Mouse (Mus musculus): ENCODE results near the gene Cox10. TPM values are rescaled to one million over a fixed set of nuclear protein-coding genes. Genes with fewer than 3 reads are reported as not detected.

Cox10 gene
- polyA plus RNA-seq, 1 experiment = 12.0 TPM

DNA sequence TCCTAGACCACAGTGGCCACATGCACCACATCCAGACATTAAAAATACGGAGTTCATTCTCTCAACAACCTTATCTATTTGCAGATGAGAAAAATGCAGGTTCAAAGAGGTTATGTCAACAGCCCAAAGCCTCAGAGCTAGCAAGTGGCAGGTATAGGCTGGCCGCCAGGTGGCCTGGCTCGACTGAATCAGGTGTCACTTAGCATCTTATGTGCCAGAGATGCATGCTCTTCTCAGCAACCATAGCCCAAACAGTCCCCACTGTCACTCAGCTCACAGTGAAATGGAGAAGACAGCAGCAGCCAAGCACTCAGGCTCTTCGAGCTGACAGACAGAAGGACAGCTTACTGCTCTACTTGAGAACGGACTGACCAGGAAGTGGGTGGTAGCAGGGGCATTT is 44.6 kb downstream of the Cox10 start:
- no peak overlapping the region for H3K27ac ChIP-seq (ENCODE audit: insufficient read depth, low read length)
- TF ChIP-seq POLR2A (IDR thresholded peaks at IDR 0.05; ENCODE audit: low read depth, low read length) (no peak), CTCF (IDR thresholded peaks at IDR 0.05; ENCODE audit: borderline replicate concordance, insufficient read depth, low read length) (no peak)
- H3K4me1 ChIP-seq (ENCODE audit: control insufficient read depth, insufficient read depth, low read length) = peaks cover 2% of the 10 kb centered on the region; the same call in 1 of the 2 replicates
- no peak overlapping the region for H3K4me3 ChIP-seq (ENCODE audit: insufficient read depth, low read length)

DNA sequence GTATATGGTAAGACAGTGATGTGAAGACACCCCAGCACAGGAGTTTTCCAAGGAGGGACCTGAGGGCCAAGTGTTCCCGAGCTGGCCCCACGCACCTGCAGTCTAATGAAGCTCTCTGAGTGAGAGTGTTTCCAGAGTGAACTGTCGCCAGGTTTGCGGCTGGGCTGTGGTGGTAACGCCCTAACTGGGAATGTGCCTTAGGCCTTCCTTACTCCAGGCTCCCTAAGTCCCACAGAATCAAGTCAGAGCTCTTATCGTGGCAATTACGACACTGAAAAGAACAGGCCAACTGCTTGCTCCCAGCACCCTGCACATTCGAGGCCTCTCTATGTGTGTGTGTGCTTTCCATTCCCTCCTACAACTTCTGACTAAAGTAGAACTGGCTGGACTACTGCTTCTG is 51.8 kb downstream of the Cox10 start:
- TF ChIP-seq CTCF (IDR thresholded peaks at IDR 0.05; ENCODE audit: borderline replicate concordance, insufficient read depth, low read length) = no peak
- no peak for TF ChIP-seq POLR2A (IDR thresholded peaks at IDR 0.05; ENCODE audit: low read depth, low read length)
- no peak overlapping the region for H3K27ac ChIP-seq (ENCODE audit: insufficient read depth, low read length)
- H3K4me1 ChIP-seq (ENCODE audit: control insufficient read depth, insufficient read depth, low read length) = 0 out of 2 replicates have a peak, but pooled peaks cover 5% of the 10 kb centered on the region
- no peak overlapping the region for H3K4me3 ChIP-seq (ENCODE audit: insufficient read depth, low read length)

DNA sequence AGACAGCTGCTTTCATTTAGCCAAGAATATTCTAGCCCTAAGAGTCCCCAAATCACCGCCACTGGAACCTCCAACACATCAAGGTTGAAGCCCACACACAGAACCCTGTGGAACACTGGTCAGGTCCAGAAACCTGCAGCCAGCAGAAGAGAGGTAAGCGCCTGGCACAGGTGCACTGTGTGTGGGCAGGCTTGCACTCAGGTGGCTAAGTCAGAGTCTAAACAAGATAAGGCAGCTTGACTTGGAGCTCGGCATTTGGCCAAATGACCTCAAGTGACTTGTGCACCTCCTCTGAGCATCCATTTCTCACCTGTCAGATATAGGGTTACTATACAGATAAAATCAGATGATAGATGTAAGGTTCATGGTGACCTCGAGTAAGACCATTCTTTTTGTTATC is 53.4 kb downstream of the Cox10 start:
- no peak for TF ChIP-seq POLR2A (IDR thresholded peaks at IDR 0.05; ENCODE audit: low read depth, low read length)
- TF ChIP-seq CTCF (IDR thresholded peaks at IDR 0.05; ENCODE audit: borderline replicate concordance, insufficient read depth, low read length) = no peak
- Histone ChIP-seq H3K27ac (ENCODE audit: insufficient read depth, low read length) (no peak overlapping the region), H3K4me1 (ENCODE audit: control insufficient read depth, insufficient read depth, low read length) (0 out of 2 replicates have a peak, but pooled peaks cover 5% of the 10 kb centered on the region), H3K4me3 (ENCODE audit: insufficient read depth, low read length) (no peak overlapping the region)

DNA sequence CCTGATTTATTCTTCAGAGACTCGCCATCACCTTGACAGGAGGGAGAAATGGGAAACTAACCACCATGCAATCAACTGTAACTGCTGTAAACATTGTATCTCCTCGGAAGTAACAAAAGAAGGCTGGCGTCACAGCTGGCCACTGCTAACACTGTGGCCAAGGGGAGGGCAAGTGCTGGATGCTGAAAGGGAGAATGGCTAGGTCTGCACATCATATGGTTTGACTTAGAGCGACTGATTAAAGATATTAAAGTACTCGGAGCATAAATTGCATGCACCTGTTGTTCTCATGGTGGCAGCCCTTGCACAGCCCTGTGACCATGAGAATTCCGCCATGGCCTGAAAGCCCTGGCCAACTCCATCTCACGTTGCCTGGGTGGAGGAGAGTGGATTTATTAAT is 54.7 kb downstream of the Cox10 start:
- Histone ChIP-seq H3K27ac (ENCODE audit: insufficient read depth, low read length) (no peak overlapping the region), H3K4me1 (ENCODE audit: control insufficient read depth, insufficient read depth, low read length) (0 out of 2 replicates have a peak, but pooled peaks cover 5% of the 10 kb centered on the region), H3K4me3 (ENCODE audit: insufficient read depth, low read length) (no peak overlapping the region)
- no peak for TF ChIP-seq POLR2A (IDR thresholded peaks at IDR 0.05; ENCODE audit: low read depth, low read length)
- TF ChIP-seq CTCF (IDR thresholded peaks at IDR 0.05; ENCODE audit: borderline replicate concordance, insufficient read depth, low read length) = no peak

DNA sequence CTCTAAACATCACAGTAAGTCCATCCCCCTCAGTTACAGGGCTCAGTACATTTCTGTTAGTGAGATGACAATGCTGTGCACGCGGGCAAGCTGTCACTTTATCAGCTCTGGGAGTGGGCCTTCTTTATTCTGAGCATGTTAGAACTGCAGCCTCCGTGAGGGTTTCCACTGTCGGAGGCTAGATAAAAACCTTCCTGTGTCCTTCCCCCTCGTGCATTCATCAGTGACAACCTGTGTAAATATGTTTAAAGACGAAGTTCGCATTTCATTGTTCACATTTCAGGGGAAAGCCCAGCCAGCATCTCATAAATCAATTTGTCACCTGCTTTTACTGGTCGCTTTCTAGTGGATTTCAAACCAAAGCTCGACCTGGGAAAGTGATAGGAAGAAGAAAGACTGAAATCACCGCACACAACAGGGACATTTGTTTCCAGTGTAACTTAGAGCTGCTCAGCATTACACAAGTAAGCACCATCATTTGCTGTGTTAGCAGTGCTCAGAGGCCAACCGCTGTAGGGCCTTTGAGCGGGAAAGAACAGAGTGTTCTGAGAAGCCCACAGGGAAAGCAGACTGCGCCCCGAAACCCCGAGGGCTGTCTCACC is 55.8 kb downstream of the Cox10 start:
- H3K27ac ChIP-seq (ENCODE audit: insufficient read depth, low read length) = no peak overlapping the region
- TF ChIP-seq CTCF (IDR thresholded peaks at IDR 0.05; ENCODE audit: borderline replicate concordance, insufficient read depth, low read length) (no peak), POLR2A (IDR thresholded peaks at IDR 0.05; ENCODE audit: low read depth, low read length) (no peak)
- H3K4me3 ChIP-seq (ENCODE audit: insufficient read depth, low read length) = no peak overlapping the region
- H3K4me1 ChIP-seq (ENCODE audit: control insufficient read depth, insufficient read depth, low read length) = 0 out of 2 replicates have a peak, but pooled peaks cover 5% of the 10 kb centered on the region

DNA sequence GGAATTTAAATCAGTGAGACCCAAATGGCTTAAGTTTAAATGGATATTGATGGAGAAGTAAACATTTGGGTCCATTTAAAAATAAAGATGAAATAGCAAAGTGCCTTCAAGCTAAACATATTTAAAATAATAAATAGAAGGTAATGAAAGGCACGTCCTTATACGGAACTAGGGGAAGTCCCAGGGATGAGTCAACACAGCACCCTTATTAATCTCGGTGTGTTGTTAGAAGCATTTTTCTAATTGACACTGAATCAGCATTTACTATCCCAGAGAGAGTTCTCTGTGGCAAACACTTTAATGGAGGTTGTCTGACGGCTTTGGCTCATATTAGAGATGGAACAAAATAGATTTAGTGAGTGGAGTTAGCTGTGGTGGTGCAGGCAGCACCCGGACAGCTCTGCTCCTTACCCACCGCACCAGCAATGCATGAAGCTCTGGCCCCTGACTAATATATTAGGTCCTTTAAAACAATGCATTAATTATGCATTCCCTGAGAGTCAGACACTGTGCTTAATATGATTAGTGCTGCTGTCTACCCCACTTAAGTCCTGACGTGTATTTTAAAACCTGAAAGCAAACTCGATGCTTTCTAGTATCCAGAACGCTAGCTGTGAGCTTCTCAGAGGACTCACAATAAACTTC is 56.7 kb downstream of the Cox10 start:
- no peak for TF ChIP-seq CTCF (IDR thresholded peaks at IDR 0.05; ENCODE audit: borderline replicate concordance, insufficient read depth, low read length)
- TF ChIP-seq POLR2A (IDR thresholded peaks at IDR 0.05; ENCODE audit: low read depth, low read length) = no peak
- no peak overlapping the region for H3K27ac ChIP-seq (ENCODE audit: insufficient read depth, low read length)
- H3K4me1 ChIP-seq (ENCODE audit: control insufficient read depth, insufficient read depth, low read length) = 0 out of 2 replicates have a peak, but pooled peaks cover 1% of the 10 kb centered on the region
- no peak overlapping the region for H3K4me3 ChIP-seq (ENCODE audit: insufficient read depth, low read length)

DNA sequence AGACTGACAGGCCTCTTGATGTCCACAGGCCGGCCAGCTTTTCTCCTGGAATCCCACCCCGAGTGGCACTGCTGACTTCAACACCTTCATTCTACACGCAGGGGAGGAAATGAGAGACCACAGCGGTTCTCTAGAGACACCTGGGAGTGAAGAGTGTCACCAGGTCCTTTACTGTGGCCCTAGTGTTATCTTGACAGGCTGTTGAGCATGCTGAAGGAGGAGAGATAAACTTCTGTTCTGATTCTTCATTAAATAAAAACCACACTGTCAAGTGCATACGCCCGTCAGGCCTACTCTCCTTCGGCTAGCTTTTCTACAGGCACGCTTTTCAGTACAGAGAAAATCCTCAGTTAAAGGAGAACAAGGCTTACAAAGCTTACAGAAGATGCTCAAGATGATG is 60.0 kb downstream of the Cox10 start:
- Histone ChIP-seq H3K27ac (ENCODE audit: insufficient read depth, low read length) (no peak overlapping the region), H3K4me1 (ENCODE audit: control insufficient read depth, insufficient read depth, low read length) (no peaks in the 10 kb centered on the region), H3K4me3 (ENCODE audit: insufficient read depth, low read length) (no peak overlapping the region)
- TF ChIP-seq CTCF (IDR thresholded peaks at IDR 0.05; ENCODE audit: borderline replicate concordance, insufficient read depth, low read length) (no peak), POLR2A (IDR thresholded peaks at IDR 0.05; ENCODE audit: low read depth, low read length) (no peak)

DNA sequence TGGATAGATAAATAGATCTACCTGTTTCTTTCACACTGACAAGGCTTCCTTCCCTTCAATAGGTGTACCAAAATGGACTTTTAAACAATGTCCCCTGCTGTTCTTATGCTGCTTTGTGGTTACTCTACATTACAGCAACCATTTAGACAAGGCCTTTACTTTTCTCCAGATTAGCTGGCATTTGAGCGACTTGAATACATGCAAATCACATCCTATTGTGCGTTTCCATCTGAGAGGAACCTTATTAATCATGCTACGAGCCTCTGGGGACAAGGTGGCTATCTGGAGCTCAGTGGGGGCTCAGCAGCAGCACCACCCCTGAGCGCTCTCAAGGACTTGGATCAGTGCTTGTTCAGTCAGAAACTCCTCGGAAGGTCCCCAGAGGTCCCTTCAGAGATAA is 61.1 kb downstream of the Cox10 start:
- Histone ChIP-seq H3K4me3 (ENCODE audit: insufficient read depth, low read length) (no peak overlapping the region), H3K27ac (ENCODE audit: insufficient read depth, low read length) (no peak overlapping the region), H3K4me1 (ENCODE audit: control insufficient read depth, insufficient read depth, low read length) (no peaks in the 10 kb centered on the region)
- TF ChIP-seq POLR2A (IDR thresholded peaks at IDR 0.05; ENCODE audit: low read depth, low read length) (no peak), CTCF (IDR thresholded peaks at IDR 0.05; ENCODE audit: borderline replicate concordance, insufficient read depth, low read length) (no peak)

DNA sequence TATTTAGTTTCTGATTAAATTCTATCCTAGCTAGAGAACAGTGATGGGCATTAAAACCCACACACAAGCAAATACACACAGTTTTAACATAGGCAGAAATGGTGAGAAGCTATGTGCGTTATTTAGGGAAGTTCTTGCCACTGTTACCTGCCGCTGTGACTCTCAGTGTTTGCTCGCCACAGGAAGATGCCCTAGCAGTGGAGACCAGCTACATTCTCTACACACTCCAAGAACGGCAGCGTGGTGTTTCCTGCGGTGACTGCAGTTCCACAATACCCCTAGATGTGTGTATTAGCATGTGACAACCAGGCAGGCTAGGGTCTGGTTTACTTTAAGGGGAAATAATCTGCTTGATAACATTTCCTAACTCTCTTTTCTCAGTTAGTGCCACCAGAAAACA is 64.0 kb downstream of the Cox10 start:
- no peak overlapping the region for H3K27ac ChIP-seq (ENCODE audit: insufficient read depth, low read length)
- H3K4me3 ChIP-seq (ENCODE audit: insufficient read depth, low read length) = no peak overlapping the region
- no peaks in the 10 kb centered on the region for H3K4me1 ChIP-seq (ENCODE audit: control insufficient read depth, insufficient read depth, low read length)
- TF ChIP-seq CTCF (IDR thresholded peaks at IDR 0.05; ENCODE audit: borderline replicate concordance, insufficient read depth, low read length) = no peak
- TF ChIP-seq POLR2A (IDR thresholded peaks at IDR 0.05; ENCODE audit: low read depth, low read length) = no peak

DNA sequence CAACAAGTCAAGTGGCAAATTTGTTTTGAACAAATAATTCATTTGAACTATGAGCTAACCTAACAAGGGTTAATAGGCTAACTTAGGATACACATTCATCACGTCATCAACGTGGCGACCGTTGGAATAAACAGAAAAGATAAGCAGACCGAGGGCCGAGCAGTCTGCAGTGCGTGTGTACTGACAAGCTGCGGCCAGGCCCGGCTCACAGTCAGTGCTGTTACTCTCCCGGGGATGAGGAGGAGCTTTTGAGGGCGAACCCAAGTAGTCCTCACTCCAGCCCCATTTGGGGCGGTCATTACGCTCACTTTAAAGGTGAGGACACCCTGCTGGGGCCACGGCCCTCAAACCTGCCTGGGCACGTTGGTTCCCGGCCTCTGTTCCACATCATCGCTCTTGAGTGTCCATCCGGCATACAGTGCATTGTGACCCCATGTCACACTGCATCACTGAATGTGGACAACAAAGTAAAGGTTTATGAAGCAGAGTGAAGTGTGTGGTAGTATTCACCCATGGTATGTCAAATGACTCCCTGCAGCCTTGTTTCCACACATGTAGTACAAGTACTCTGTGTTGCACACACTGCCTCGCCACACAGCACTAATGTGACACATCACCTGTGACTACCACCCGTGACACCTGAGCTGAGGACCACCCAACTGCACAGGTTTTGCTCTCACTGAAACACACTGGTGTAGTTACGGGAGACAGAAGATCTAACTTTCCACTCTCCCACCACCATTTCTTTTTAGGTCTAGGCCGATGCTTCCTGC is 68.4 kb downstream of the Cox10 start:
- H3K4me1 ChIP-seq (ENCODE audit: control insufficient read depth, insufficient read depth, low read length) = no peaks in the 10 kb centered on the region
- no peak overlapping the region for H3K4me3 ChIP-seq (ENCODE audit: insufficient read depth, low read length)
- TF ChIP-seq POLR2A (IDR thresholded peaks at IDR 0.05; ENCODE audit: low read depth, low read length) (no peak), CTCF (IDR thresholded peaks at IDR 0.05; ENCODE audit: borderline replicate concordance, insufficient read depth, low read length) (no peak)
- H3K27ac ChIP-seq (ENCODE audit: insufficient read depth, low read length) = no peak overlapping the region
